9 mouse cellular contexts compared by ENCODE assay signal in the genomic region with DNA sequence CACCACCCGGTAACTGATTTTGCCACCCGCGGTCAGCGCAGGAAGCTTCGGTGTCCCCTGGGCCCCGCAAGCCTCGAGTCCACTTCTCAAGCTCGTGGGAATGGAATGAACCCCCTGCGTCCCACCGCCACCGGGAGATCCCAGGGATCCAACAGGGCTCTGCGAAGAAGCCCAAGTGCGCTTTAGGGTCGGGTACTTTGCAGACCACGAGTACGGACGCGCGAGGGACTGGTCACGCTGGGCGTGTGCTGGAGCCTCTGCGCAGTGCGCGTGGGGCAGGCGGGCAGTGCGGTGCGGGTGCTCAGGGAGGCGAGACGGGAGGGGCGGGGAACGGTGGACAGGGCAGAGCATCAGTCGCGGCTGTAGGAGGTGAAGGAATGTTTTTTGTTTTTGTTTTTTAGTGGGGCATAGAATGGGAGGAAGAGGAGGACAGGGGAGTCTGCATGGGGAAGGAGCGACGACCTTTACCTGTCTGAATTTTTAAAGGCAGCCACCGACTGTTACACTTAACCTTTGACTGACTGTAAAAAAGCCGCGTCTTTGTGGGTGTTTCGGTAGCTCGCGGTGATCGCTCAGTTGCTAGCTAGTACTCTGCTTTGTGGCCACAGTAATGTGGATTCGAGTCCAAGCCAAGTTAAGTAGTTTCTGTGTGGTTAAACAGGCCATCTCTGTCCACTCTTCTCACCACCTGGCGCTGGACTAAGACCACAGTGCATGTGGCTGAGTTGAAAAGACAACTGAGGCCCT. TPM values are rescaled to one million over a fixed set of nuclear protein-coding genes. Genes with fewer than 3 reads are reported as not detected.
DNase-seq lines count a peak whose midpoint lies in the region; ATAC-seq and TF ChIP-seq lines count a peak whose summit lies in the region.
"Had no signal": no experiment of that assay in that cellular context is flagged by ENCODE, and none has a peak within 500 bp of the region (broad histone marks: within the 10 kb centered on the region; RNA-seq: fewer than 3 reads in every experiment).

No protein-coding gene starts in this region.

- no peak for DNase-seq in heart, postnatal 10 days
- DNase-seq in embryonic facial prominence, embryonic 10.5 days (ENCODE audit: low spot score), result peak; percentile 56
- peak; percentile 70 for DNase-seq in intestine, embryonic 14.5 days (ENCODE audit: low spot score)
- DNase-seq in left cerebral cortex, adult 8-10 months (ENCODE audit: low spot score in 2 of 2), result no peak
- no peak for DNase-seq in kidney, postnatal 36 days
- no peak for DNase-seq in adrenal gland, postnatal 14 days
- DNase-seq: gastrocnemius, postnatal 10 days had no signal

- ATAC-seq in heart, embryonic 11.5 days (replicated peaks; ENCODE audit: insufficient number of reproducible peaks, low FRiP score, low TSS enrichment), result no peak; the same call in 1 of the 2 replicates
- no peak for ATAC-seq in intestine, embryonic 14.5 days (replicated peaks; ENCODE audit: low FRiP score, low TSS enrichment, low read depth)

- no peak for TF ChIP-seq POLR2A in myocyte (IDR thresholded peaks at IDR 0.05; ENCODE audit: insufficient read length, low read depth)

- WGBS in heart, embryonic 11.5 days (ENCODE audit: insufficient replicate concordance), result 1% methylated on average over 44 of the region's 44 CpGs
- 1% methylated on average over 44 of the region's 44 CpGs for WGBS in embryonic facial prominence, embryonic 10.5 days
- WGBS in intestine, embryonic 14.5 days, result 3% methylated on average over 44 of the region's 44 CpGs

- H3ac ChIP-seq in myocyte (ENCODE audit: control insufficient read depth, insufficient read length), result no peak overlapping the region

- no peaks in the 10 kb centered on the region for H3K4me1 ChIP-seq in heart, embryonic 11.5 days (ENCODE audit: control insufficient read depth, insufficient read depth, low read length)
- H3K4me1 ChIP-seq in embryonic facial prominence, embryonic 10.5 days, result peaks cover 13% of the 10 kb centered on the region
- H3K4me1 ChIP-seq in intestine, embryonic 14.5 days (replicated peaks; ENCODE audit: control insufficient read depth, insufficient read depth, low read length), result 0 out of 2 replicates have a peak, but pooled peaks cover 8% of the 10 kb centered on the region

- intact Hi-C loops in heart, postnatal 10 days (cut with DNase I), result no loop called here

- no peaks in the 10 kb centered on the region for H3K79me2 ChIP-seq in myocyte (ENCODE audit: control insufficient read depth, insufficient read depth)

- H3K27ac ChIP-seq in heart, embryonic 11.5 days (ENCODE audit: low read depth, low read length), result no peak overlapping the region
- H3K27ac ChIP-seq in embryonic facial prominence, embryonic 10.5 days (replicated peaks), result no peak overlapping the region; the same call in 1 of the 2 replicates
- no peak overlapping the region for H3K27ac ChIP-seq in intestine, embryonic 14.5 days (ENCODE audit: low read depth)

- no peaks in the 10 kb centered on the region for H3K36me3 ChIP-seq in heart, embryonic 11.5 days (ENCODE audit: control insufficient read depth, insufficient read depth, low read length)
- no peaks in the 10 kb centered on the region for H3K36me3 ChIP-seq in embryonic facial prominence, embryonic 10.5 days (replicated peaks)
- H3K36me3 ChIP-seq in intestine, embryonic 14.5 days (ENCODE audit: control insufficient read depth, insufficient read depth, low read length), result no peaks in the 10 kb centered on the region
- H3K36me3 ChIP-seq in myocyte (ENCODE audit: control insufficient read depth, insufficient read depth), result no peaks in the 10 kb centered on the region

- peak overlapping the region; percentile 74 for H3K4me2 ChIP-seq in heart, embryonic 11.5 days
- peak overlapping the region; percentile 57 for H3K4me2 ChIP-seq in intestine, embryonic 14.5 days (ENCODE audit: low read length)
- H3K4me2 ChIP-seq in myocyte (ENCODE audit: low read depth), result peak overlapping the region; percentile 34

- peaks cover 40% of the 10 kb centered on the region for H3K27me3 ChIP-seq in heart, embryonic 11.5 days (ENCODE audit: control insufficient read depth, insufficient read depth, low read length)
- peaks cover 75% of the 10 kb centered on the region for H3K27me3 ChIP-seq in embryonic facial prominence, embryonic 10.5 days (replicated peaks; ENCODE audit: low read depth, poor library complexity, severe bottlenecking)
- peaks cover 46% of the 10 kb centered on the region for H3K27me3 ChIP-seq in intestine, embryonic 14.5 days (replicated peaks; ENCODE audit: control insufficient read depth, insufficient read depth, low read length)
- H3K27me3 ChIP-seq in myocyte (ENCODE audit: control insufficient read depth, insufficient read depth, insufficient read length), result peaks cover 49% of the 10 kb centered on the region

- H3K9me3 ChIP-seq in heart, embryonic 11.5 days (replicated peaks; ENCODE audit: control insufficient read depth, low read length), result no peaks in the 10 kb centered on the region
- H3K9me3 ChIP-seq in embryonic facial prominence, embryonic 10.5 days, result no peaks in the 10 kb centered on the region
- no peaks in the 10 kb centered on the region for H3K9me3 ChIP-seq in intestine, embryonic 14.5 days (ENCODE audit: control insufficient read depth, low read length)

- H3K4me3 ChIP-seq in heart, embryonic 11.5 days (ENCODE audit: low read depth, low read length), result peak overlapping the region; percentile 42
- peak overlapping the region; percentile 63 for H3K4me3 ChIP-seq in embryonic facial prominence, embryonic 10.5 days
- H3K4me3 ChIP-seq in intestine, embryonic 14.5 days (ENCODE audit: low read depth, low read length), result peak overlapping the region; percentile 30
- H3K4me3 ChIP-seq in myocyte, result no peak overlapping the region

- H3K9ac ChIP-seq in heart, embryonic 11.5 days (ENCODE audit: low read depth, low read length), result peak overlapping the region; percentile 46; the same call in 1 of the 2 replicates
- no peak overlapping the region for H3K9ac ChIP-seq in intestine, embryonic 14.5 days (ENCODE audit: low read length)

TF ChIP-seq in myocyte, 11 proteins besides CTCF, POLR2A, EP300 and RAD21:
- TF ChIP-seq REST (IDR thresholded peaks at IDR 0.05; ENCODE audit: insufficient read depth, insufficient read length), result no peak
- peak in 1 of 3 experiments; percentile 16 for TF ChIP-seq MYOD1 (IDR thresholded peaks at IDR 0.05; ENCODE audit: control insufficient read depth in 1 of 3, insufficient read length in 2 of 3, low read depth in 2 of 3)

RNA-seq across cellular contexts. Expression of a gene that starts 23.0 kb away (rescaled TPM):
- 0.43 TPM in 1 of 2 replicates, not detected in the other for polyA plus RNA-seq in heart, embryonic 11.5 days (2014; fragmentation: Nextera tagmentation; extraction: Ambion mirVana)
- not detected for total RNA-seq in heart, postnatal 10 days (2021)
- not detected in 2 replicates for polyA plus RNA-seq in embryonic facial prominence, embryonic 10.5 days (2016; fragmentation: Nextera tagmentation; extraction: Ambion mirVana)
- not detected in 2 replicates for polyA plus RNA-seq in intestine, embryonic 14.5 days (2014; fragmentation: Nextera tagmentation; extraction: Ambion mirVana)
- not detected for polyA plus RNA-seq in myocyte (2012; fragmentation: generic; extraction: Trizol)
- total RNA-seq in left cerebral cortex, adult 8-10 months (2022), result not detected
- total RNA-seq in adrenal gland, postnatal 14 days (2021), result not detected in 2 replicates
- total RNA-seq: gastrocnemius, postnatal 10 days had no signal

RNA-seq across cellular contexts. Expression of a gene that starts 49.9 kb away (rescaled TPM):
- polyA plus RNA-seq in heart, embryonic 11.5 days (2014; fragmentation: Nextera tagmentation; extraction: Ambion mirVana), result 7.4 and 9.3 TPM in 2 replicates
- 100 to 1,000 TPM; 149 to 172 TPM for total RNA-seq in heart, postnatal 10 days (2021)
- polyA plus RNA-seq in embryonic facial prominence, embryonic 10.5 days (2016; fragmentation: Nextera tagmentation; extraction: Ambion mirVana), result 1.4 and 1.5 TPM in 2 replicates
- 0.11 and 0.28 TPM in 2 replicates for polyA plus RNA-seq in intestine, embryonic 14.5 days (2014; fragmentation: Nextera tagmentation; extraction: Ambion mirVana)
- polyA plus RNA-seq in myocyte (2012; fragmentation: generic; extraction: Trizol), result 116 TPM
- 1 to 10 TPM; 1.4 to 2.0 (median 1.7) TPM for total RNA-seq in left cerebral cortex, adult 8-10 months (2022)
- total RNA-seq in adrenal gland, postnatal 14 days (2021), result 6.9 TPM in 1 of 2 replicates, not detected in the other

Comparison
In these comparisons a context has a peak if more than half of its experiments do, and no peak if none do; other contexts are left out.
1. DNase-seq: peak in embryonic facial prominence, embryonic 10.5 days (single experiment) and intestine, embryonic 14.5 days (single experiment); none in heart, postnatal 10 days (0 of 2), left cerebral cortex, adult 8-10 months (0 of 2), kidney, postnatal 36 days (0 of 2) and adrenal gland, postnatal 14 days (single experiment).
2. RNA of a gene that starts 49.9 kb away (polyA plus RNA-seq): 116 TPM in myocyte (single experiment); 7.4 to 9.3 TPM in heart, embryonic 11.5 days, 1.4 to 1.5 TPM in embryonic facial prominence, embryonic 10.5 days and 0.11 to 0.28 TPM in intestine, embryonic 14.5 days; every median in the first group is over 10 times any median in the second.
3. Peak in every context shown above with its lines, with median percentiles within 50 percentile points of each other: H3K4me2 ChIP-seq.